Mouse (Mus musculus) thymus, adult 2 months (tissue): ENCODE measurements around the gene Dlat. TPM values are rescaled to one million over a fixed set of nuclear protein-coding genes. Genes with fewer than 3 reads are reported as not detected.

Experiments
- DNase-seq: peaks from one replicate; pipeline ENCODE4 v3.0.0; 2021
- H3K27ac ChIP-seq: fragments of 200-500 bp; 2 replicates; pipeline ENCODE4 v1.5.1; 2012; ENCODE audit warnings: low read length, control low read depth; ENCODE audit not compliant: control insufficient read depth, insufficient read depth
- H3K27me3 ChIP-seq: fragments of 200-500 bp; 2 replicates; pipeline ENCODE4 v1.6.1; 2012; ENCODE audit warnings: mild to moderate bottlenecking, low read length, moderate library complexity, mixed read lengths; ENCODE audit not compliant: control insufficient read depth, insufficient read depth
- H3K36me3 ChIP-seq: fragments of 200-500 bp; 2 replicates; pipeline ENCODE4 v1.6.1; 2012; ENCODE audit warnings: mild to moderate bottlenecking, low read length, moderate library complexity; ENCODE audit not compliant: control insufficient read depth, insufficient read depth
- H3K4me1 ChIP-seq: fragments of 200-500 bp; replicated peaks from 2 replicates; pipeline ENCODE4 v1.6.1; 2012; ENCODE audit warnings: low read length; ENCODE audit not compliant: control insufficient read depth, insufficient read depth
- H3K4me3 ChIP-seq: fragments of 200-500 bp; 2 replicates; pipeline ENCODE4 v1.5.1; 2012; ENCODE audit warnings: mild to moderate bottlenecking, low read length, control low read depth, moderate library complexity; ENCODE audit not compliant: control insufficient read depth, insufficient read depth
- CTCF ChIP-seq: fragments of 200-500 bp; IDR thresholded peaks from 2 replicates; pipeline ENCODE4 v1.5.1; 2012; ENCODE audit warnings: mild to moderate bottlenecking, control low read depth, low read length, moderate library complexity, borderline replicate concordance; ENCODE audit not compliant: control insufficient read depth, poor library complexity, insufficient read depth; ENCODE audit errors: extremely low read depth
- POLR2A ChIP-seq: fragments of 200-500 bp; IDR thresholded peaks from 2 replicates; pipeline ENCODE4 v1.6.1; 2012; ENCODE audit warnings: mild to moderate bottlenecking, low read length, control low read depth, moderate library complexity; ENCODE audit not compliant: control insufficient read depth, poor library complexity, insufficient read depth; ENCODE audit errors: extremely low read depth
- WGBS: fragments of 180-500 bp; shearing (Covaris S2); methylation state at CpG from one replicate; pipeline ENCODE4 v1.1.7; 2018; 5-methylcytosine and 5-hydroxymethylcytosine counted together
- polyA plus RNA-seq: library from polyadenylated mRNA; depleted of rRNA; stranded (reverse); fragments of >200 nt; gene quantifications from 2 replicates; pipeline ENCODE4 v1.2.3, GENCODE M21; 2012

The Dlat gene
- polyA plus RNA-seq, 1 experiment, result 24.5 TPM

DNA sequence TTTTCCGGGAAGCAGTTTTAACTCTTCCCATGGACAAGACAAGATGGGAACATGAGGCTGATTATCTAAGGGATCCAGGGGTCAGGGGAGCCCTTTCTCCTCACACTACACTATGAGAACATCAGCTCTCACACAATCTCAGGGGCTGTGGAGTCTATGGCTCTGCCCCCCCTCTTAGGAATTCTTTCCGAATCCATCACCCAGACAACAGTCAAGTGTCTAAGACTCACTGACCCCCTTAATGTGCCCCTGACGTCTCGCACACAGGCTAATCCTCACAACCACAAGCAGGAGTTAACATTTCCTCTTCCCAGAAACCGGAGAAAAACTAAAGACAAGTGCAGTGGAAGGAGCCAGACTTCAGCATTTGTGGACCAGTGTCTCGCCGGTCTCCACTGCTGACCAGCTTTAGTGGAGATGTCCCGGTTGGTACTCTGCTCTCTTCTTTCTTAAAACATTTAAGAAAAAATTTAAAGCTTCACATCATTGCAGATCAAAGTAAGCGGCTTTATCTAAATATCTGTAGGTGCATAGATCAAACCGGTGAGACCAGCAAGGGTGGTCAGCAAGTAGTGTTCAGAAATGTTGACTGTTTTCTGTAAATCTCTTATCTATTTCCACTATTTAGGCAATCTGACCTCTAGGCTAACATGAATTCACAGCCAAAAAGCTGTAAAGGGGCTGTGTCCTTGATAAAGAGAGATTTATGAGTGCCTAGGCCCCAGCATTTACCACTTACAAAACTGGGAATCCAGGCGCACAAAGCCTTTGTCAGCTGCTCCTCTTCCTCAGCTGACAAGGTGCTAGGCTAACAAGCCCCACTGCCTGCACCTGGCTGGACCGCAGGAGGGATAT lies 37.5 kb upstream of the Dlat start:
- no peak overlapping the region for H3K27ac ChIP-seq
- peaks cover 9% of the 10 kb centered on the region for H3K4me1 ChIP-seq
- no peak for DNase-seq
- peaks cover 15% of the 10 kb centered on the region for H3K27me3 ChIP-seq
- H3K4me3 ChIP-seq, result no peak overlapping the region
- 79% methylated on average over 12 of the region's 12 CpGs for WGBS
- TF ChIP-seq CTCF (no peak), POLR2A (no peak)
- H3K36me3 ChIP-seq, result no peaks in the 10 kb centered on the region

DNA sequence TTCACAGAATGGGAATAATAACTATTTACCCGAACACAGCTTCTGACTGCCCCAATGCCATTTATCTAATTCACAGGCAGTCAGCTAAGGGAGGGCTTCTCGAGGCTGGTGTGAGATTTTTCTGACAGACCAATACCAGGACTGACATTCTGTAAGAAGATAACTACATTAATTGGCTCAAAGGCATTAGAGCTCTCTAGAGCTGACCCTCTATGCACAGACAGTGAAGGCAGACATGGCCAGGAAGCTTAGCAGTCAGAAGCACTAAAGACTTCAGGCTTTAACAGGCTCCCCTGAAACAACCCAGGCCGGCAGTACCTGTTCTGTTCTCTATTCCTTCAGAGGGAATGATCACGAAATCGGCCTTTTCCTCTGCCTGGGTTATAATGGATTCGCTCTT lies 35.6 kb upstream of the Dlat start:
- WGBS, result 94% methylated on average over 6 of the region's 6 CpGs
- Histone ChIP-seq H3K4me3 (no peak overlapping the region), H3K27ac (no peak overlapping the region), H3K27me3 (peaks cover 15% of the 10 kb centered on the region), H3K36me3 (no peaks in the 10 kb centered on the region), H3K4me1 (peaks cover 9% of the 10 kb centered on the region)
- TF ChIP-seq POLR2A, result no peak
- TF ChIP-seq CTCF, result no peak
- no peak for DNase-seq

DNA sequence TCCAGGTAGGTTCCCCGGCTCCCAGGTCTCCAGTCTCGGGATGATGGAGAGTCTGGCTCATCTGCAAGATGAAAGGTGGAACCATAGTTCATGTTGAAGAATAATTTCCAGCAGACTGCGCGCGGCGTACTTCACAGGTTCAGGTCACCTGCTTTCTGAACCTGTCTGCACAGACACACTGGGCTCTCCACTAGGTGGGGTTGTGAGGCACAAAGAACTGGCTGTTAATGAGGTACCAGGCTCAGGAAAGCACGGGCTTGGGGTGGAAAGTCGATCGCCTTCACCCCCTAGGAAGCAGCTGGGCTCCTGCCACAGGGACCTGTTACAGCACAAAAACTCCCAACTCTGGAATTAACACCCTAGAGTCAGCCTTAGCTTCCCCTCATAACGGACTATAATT lies 34.1 kb upstream of the Dlat start:
- peaks cover 4% of the 10 kb centered on the region for H3K4me1 ChIP-seq
- H3K4me3 ChIP-seq, result no peak overlapping the region
- no peak overlapping the region for H3K27ac ChIP-seq
- 19% methylated on average over 10 of the region's 10 CpGs for WGBS
- no peaks in the 10 kb centered on the region for H3K36me3 ChIP-seq
- H3K27me3 ChIP-seq, result peaks cover 3% of the 10 kb centered on the region; the same call in 1 of the 2 replicates
- TF ChIP-seq POLR2A (no peak), CTCF (peak; percentile 23; the same call in 1 of the 2 replicates)
- DNase-seq, result peak; percentile 56

DNA sequence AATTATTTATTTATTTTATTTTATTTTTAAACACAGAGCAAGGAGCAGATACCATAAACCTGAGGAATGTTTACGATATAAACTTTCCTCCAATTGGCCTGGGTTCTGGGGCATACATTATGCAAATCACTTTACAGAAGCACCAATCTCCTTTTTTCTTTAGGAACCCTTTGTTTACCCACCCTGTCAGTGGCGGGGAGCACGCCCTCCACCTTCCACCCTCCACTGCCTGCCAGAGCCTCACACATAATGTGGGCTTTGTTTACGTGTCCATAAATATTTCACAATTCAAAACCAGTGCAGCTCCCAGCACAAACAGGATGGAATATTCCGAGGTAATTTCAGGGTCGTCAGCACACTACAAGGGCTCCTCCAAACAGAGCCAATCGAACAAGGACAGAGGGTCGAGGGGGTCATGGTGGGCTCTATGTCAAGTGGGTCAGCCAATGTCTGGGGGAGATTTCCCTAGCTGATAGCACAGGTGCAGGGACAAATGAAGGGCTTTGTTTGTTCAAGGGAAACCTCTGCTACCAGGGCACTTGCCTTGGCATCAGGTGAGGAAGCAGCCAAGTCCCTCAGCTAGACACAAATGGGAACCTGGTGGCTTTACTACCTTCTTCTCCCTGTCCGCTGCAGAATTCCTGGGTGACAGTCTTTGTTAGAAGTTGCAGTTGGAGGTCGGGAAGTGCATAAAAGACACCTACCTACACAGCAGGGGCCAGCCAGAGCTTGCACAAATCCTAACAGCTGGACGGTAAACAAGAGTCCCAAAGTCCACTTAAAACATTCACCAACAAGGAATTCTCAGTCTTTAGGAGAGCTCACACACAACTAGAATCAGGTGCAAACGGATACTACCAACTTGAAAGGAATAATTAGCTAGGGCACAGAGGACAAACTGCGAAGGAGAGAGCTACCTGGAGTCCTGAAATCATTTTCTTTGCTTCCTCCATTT lies 33.3 kb upstream of the Dlat start:
- WGBS, result 68% methylated on average over 13 of the region's 13 CpGs

DNA sequence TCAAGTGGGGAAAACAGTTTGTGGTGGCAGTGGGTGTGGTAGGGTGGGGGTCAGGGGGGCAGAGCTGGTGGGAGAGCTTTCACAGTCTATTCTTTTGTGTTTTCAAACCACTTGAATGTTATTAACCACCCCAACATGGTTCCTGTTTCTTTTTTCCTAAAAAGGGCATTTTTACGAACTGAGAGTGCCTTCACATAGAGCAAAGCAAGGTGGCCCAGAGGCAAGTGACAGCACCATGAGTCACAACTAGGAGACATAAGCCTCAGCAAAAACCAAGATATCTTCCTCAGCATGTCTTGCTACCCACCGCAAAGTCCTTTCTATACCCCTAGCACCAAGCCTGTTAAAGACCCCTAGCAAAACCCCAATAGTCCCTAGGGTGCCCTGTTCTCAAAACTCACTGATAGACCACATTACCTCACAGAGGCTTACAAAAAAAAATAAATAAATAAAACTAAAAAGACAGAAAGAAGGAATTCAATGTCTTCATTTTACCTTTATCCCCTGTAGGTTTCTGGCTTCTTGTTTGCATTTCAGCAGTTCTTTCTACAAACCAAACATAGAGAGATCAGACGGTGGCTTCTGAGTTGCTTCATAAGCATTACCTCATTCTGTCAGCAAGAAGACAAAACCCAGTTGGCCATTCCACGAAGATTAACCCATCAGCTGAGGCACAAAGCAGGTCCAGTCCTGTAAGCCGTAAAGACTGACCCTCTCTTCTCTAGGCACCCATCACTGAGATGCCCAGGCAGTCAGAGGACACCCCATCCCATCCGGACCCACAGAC lies 27.5 kb upstream of the Dlat start:
- H3K4me3 ChIP-seq, result no peak overlapping the region
- DNase-seq, result no peak
- H3K27ac ChIP-seq, result no peak overlapping the region
- 76% methylated on average over 6 of the region's 6 CpGs for WGBS
- H3K27me3 ChIP-seq, result no peaks in the 10 kb centered on the region
- H3K36me3 ChIP-seq, result no peaks in the 10 kb centered on the region
- TF ChIP-seq CTCF (no peak), POLR2A (no peak)
- H3K4me1 ChIP-seq, result no peaks in the 10 kb centered on the region

More for the DNA sequence above, 33.3 kb upstream of the Dlat start:
- no peaks in the 10 kb centered on the region for H3K36me3 ChIP-seq
- no peaks in the 10 kb centered on the region; the same call in 1 of the 2 replicates for H3K27me3 ChIP-seq
- H3K4me3 ChIP-seq, result no peak overlapping the region
- no peaks in the 10 kb centered on the region for H3K4me1 ChIP-seq
- DNase-seq, result no peak
- TF ChIP-seq CTCF (no peak), POLR2A (no peak)
- no peak overlapping the region for H3K27ac ChIP-seq
